Mouse (Mus musculus) retina, adult 2 months (tissue): ENCODE measurements around the gene Zfp148.

Source experiments
- DNase-seq: peaks from one replicate; pipeline ENCODE4 v3.0.0-alpha.2; 2012; ENCODE audit warnings: low read depth, low spot score

Gene Zfp148

GRCm38 (mm10) chr16:33529502-33530454 is 149.1 kb downstream of the Zfp148 start:
- DNase-seq: no peak

DNA sequence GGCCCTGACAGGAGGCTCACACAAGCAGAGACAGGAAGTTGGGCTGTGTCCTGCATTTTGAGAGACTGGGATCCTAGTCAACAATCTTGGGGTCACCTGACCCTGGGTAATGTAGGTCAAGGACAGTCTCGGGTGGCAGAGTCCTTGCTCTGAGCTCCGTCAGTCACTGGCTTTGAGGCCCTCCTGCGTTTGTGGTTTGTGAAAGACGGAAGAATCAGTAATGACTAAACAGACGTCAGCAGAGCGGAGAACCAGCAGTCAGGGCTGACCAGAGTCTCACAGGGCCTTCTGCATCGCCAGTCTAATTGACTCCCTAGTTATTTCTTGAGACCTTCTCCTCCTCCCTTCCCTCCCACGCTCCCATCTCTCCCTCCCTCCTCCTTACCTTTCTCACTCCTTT is 150.5 kb downstream of the Zfp148 start:
- no peak for DNase-seq

GRCm38 (mm10) chr16:33536456-33536855 is 155.8 kb downstream of the Zfp148 start:
- no peak for DNase-seq

- no peak for DNase-seq
These were observed 157.0 kb downstream of the Zfp148 start for GRCm38 (mm10) chr16:33537499-33538225.

GRCm38 (mm10) chr16:33544346-33544745 is 163.7 kb downstream of the Zfp148 start:
- no peak for DNase-seq

DNA sequence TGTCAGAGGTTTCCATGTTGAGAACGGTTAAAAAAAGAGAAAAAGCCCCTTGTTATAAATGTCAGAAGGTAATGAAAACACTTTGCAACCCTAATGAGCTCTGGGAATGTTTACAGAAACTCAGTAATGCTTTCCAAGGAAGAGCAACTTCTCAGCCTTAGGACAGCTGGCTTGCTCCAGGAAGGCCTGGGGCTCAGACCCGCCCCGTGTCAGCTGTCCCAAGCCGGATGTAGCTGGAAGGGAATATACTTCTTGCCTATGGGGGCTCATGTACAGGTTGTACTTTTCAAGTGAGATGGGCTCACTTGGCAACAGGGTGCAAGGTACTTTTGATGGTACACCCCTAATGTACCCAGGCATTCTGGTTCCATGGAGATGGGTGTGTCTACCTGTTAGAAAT is 164.9 kb downstream of the Zfp148 start:
- no peak for DNase-seq

DNA sequence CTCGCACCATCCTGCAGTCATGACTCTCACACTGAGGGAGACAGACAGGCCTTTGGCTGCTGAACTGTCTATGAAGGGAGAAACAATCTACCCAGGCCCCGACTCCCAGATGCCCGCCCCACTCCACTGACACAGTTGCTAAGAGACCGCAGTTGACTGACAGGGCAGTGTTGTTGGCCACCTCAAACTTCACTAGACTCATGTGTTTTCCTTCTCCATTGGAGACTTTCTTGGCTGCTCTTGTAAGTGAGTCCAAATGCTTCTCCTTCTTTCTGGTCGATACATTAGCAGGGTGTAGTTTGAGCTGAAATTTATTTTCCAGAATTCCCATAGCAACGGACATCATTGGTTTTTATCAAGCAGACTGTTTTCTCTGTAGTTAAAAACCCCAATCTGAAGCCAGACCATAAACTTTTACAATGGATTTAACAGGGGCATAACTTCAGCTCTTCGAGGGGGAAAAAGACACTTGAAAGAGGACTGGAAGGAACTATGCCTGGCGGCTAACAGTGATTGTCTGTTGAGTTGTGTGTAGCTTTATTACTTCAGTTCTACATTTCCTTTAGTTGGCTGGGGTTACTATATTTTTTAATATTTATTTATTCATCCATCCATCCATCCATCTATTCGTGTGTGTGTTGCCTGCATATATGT is 173.2 kb downstream of the Zfp148 start:
- DNase-seq: no peak
